In genomic region chrX:70314949-70315641, GRCm38 (mm10) we compare ENCODE assay signal across 23 mouse cellular contexts. TPM values are rescaled to one million over a fixed set of nuclear protein-coding genes. Genes with fewer than 3 reads are reported as not detected.
DNase-seq lines count a peak whose midpoint lies in the region; ATAC-seq lines count a peak whose summit lies in the region.
"Had no signal": no experiment of that assay in that cellular context is flagged by ENCODE, and none has a peak within 500 bp of the region (broad histone marks: within the 10 kb centered on the region; RNA-seq: fewer than 3 reads in every experiment).

No protein-coding gene starts in this region.

- no peak overlapping the region for H3K4me2 ChIP-seq in forebrain, embryonic 16.5 days (ENCODE audit: low read length)
- H3K4me2 ChIP-seq: hindbrain, embryonic 13.5 days had no signal

- 67% methylated on average over 3 of the region's 3 CpGs for WGBS in forebrain, embryonic 16.5 days

- no peaks in the 10 kb centered on the region for H3K36me3 ChIP-seq in forebrain, embryonic 16.5 days (ENCODE audit: control insufficient read depth, insufficient read depth)
- H3K36me3 ChIP-seq: embryonic facial prominence, embryonic 10.5 days; G1E; heart, embryonic 10.5 days; hindbrain, embryonic 13.5 days had no signal

- no peak overlapping the region for H3K4me3 ChIP-seq in forebrain, embryonic 16.5 days (replicated peaks; ENCODE audit: low read length)
- H3K4me3 ChIP-seq: embryonic facial prominence, embryonic 10.5 days; heart, embryonic 10.5 days; hindbrain, embryonic 13.5 days had no signal

- no peaks in the 10 kb centered on the region for H3K9me3 ChIP-seq in forebrain, embryonic 16.5 days (ENCODE audit: control insufficient read depth, low read length)
- H3K9me3 ChIP-seq: embryonic facial prominence, embryonic 10.5 days; G1E; heart, embryonic 10.5 days; hindbrain, embryonic 13.5 days had no signal

- peak; percentile 50; the same call in 1 of the 2 replicates for ATAC-seq in frontal cortex, adult (ENCODE audit: low TSS enrichment)
- peak; percentile 75 for ATAC-seq in forebrain, embryonic 16.5 days
- ATAC-seq: CD4-positive, CD25-positive, alpha-beta regulatory T cell, adult 4 months; hindbrain, postnatal 0 days had no signal

- H3K4me1 ChIP-seq in forebrain, embryonic 16.5 days (replicated peaks; ENCODE audit: control insufficient read depth, insufficient read depth, low read length), result no peaks in the 10 kb centered on the region
- H3K4me1 ChIP-seq: embryonic facial prominence, embryonic 10.5 days; heart, embryonic 10.5 days; hindbrain, embryonic 13.5 days had no signal

- peak overlapping the region; percentile 18; the same call in 1 of the 2 replicates for H3K27ac ChIP-seq in forebrain, embryonic 16.5 days (ENCODE audit: low read length)
- H3K27ac ChIP-seq: embryonic facial prominence, embryonic 10.5 days; heart, embryonic 10.5 days; hindbrain, embryonic 13.5 days; hindbrain, postnatal 0 days had no signal

- no peak overlapping the region for H3K9ac ChIP-seq in forebrain, embryonic 16.5 days (replicated peaks; ENCODE audit: low read depth, low read length)
- H3K9ac ChIP-seq: hindbrain, embryonic 13.5 days had no signal

- peak; percentile 53 for DNase-seq in cerebellum, adult 9-10 months
- no peak for DNase-seq in cerebellum, adult 11-12 months
- no peak for DNase-seq in frontal cortex, postnatal 10 days (ENCODE audit: low spot score in 2 of 2)
- no peak for DNase-seq in thymus, postnatal 4 days
- no peak for DNase-seq in spleen, adult 12 weeks (ENCODE audit: low spot score)
- DNase-seq: adrenal gland, adult 8-10 months; adrenal gland, postnatal 36 days; B cell, adult 2 months; cerebellum, adult 18-20 months; cerebellum, postnatal 10 days; gastrocnemius, postnatal 10 days; heart, adult 18-20 months; heart, postnatal 10 days; heart, postnatal 4 days; kidney, adult 11 months had no signal

- H3K27me3 ChIP-seq in forebrain, embryonic 16.5 days (replicated peaks; ENCODE audit: control insufficient read depth, insufficient read depth, low read length), result no peaks in the 10 kb centered on the region
- H3K27me3 ChIP-seq: hindbrain, embryonic 13.5 days had no signal

RNA-seq across cellular contexts. Expression of gene Ids, which starts 49.8 kb away (rescaled TPM):
- polyA plus RNA-seq in forebrain, embryonic 16.5 days (2015; fragmentation: Nextera tagmentation; extraction: Ambion mirVana), result 16.1 and 16.8 TPM in 2 replicates
